Mouse (Mus musculus) G1E (cell line): ENCODE results near the gene Bglap2.

Source experiments
- CTCF ChIP-seq: IDR thresholded peaks from 2 replicates; pipeline ENCODE4 v1.5.1; 2012; ENCODE audit warnings: low read depth, low read length, inconsistent platforms, mixed read lengths
- GATA1 ChIP-seq: IDR thresholded peaks from 2 replicates; pipeline ENCODE4 v1.6.1; 2012; ENCODE audit warnings: borderline replicate concordance, low read length, inconsistent platforms, mixed read lengths
- GATA2 ChIP-seq: IDR thresholded peaks from 2 replicates; pipeline ENCODE4 v1.6.1; 2012; ENCODE audit warnings: low read depth, low read length, inconsistent platforms, borderline replicate concordance
- TAL1 ChIP-seq: conservative IDR thresholded peaks from 2 replicates; pipeline ENCODE4 v1.6.1; 2012; ENCODE audit warnings: low read depth, low read length, inconsistent platforms, mixed read lengths

GRCm38 (mm10) chr3:88338316-88338715, 40.2 kb downstream of the Bglap2 start:
- TF ChIP-seq CTCF: no peak
- TF ChIP-seq TAL1: peak; percentile 60
- no peak for TF ChIP-seq GATA1
- TF ChIP-seq GATA2: no peak
